ENCODE assay signal across 13 mouse cellular contexts in the genomic region with DNA sequence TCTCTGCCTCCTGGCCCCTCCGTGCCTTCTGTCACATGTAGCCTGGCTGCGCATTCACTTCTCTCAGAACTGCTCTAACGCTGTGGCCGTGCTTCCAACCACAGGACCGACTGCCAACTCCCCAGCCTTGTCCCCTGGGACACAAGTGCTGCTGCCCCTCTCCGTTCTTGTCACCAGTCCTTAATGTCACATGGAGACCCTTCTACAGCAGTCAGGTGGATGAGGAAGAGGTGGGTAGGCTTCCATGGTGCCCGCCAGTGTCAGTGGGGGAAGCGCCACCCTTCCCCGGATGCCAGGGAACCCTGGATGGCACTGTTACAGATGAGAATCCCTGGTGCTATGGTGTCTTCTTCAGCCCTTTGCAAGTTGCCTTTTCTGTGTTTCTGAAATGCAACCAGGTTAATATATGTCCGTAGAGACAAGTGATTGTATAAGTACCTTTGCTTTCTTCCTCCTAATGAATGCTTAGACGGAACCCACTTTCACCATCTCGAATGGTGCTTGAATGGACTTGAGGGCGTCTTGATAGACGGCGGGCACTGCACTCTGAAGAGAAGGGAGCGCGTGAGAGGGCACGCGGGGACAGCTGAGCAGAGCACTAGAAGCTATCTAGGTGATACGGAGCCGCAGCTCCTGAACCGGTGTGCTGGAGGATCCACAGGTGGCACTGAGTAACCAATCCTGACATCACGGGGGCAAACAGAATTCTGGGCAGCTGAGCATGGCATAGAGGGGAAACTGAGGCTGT.
"Had no signal": no experiment of that assay in that cellular context is flagged by ENCODE, and none has a peak within 500 bp of the region (broad histone marks: within the 10 kb centered on the region; RNA-seq: fewer than 3 reads in every experiment).

No protein-coding gene starts in this region.

- ATAC-seq: liver, postnatal 0 days; midbrain, embryonic 13.5 days had no signal

- H3K27me3 ChIP-seq: limb, embryonic 12.5 days; liver, embryonic 13.5 days; midbrain, embryonic 13.5 days had no signal

- H3K36me3 ChIP-seq: liver, embryonic 13.5 days; midbrain, embryonic 13.5 days had no signal

- DNase-seq: kidney, adult 11 months; kidney, adult 9 months; kidney, postnatal 36 days; layer of hippocampus, adult 9-11 months; layer of hippocampus, postnatal 36 days; liver; liver, embryonic 13.5 days; liver, postnatal 0 days; right cerebral cortex, postnatal 14 days; thymus, postnatal 4 days had no signal

- H3K9ac ChIP-seq: limb, embryonic 12.5 days; liver, embryonic 13.5 days; liver, postnatal 0 days; midbrain, embryonic 13.5 days had no signal

- H3K4me3 ChIP-seq: limb, embryonic 12.5 days; liver, embryonic 13.5 days; midbrain, embryonic 13.5 days had no signal

- H3K4me2 ChIP-seq: limb, embryonic 12.5 days; liver, embryonic 13.5 days; midbrain, embryonic 13.5 days had no signal

- H3K9me3 ChIP-seq: limb, embryonic 12.5 days; liver, embryonic 13.5 days; midbrain, embryonic 13.5 days had no signal

- H3K4me1 ChIP-seq: limb, embryonic 12.5 days; liver, embryonic 13.5 days; midbrain, embryonic 13.5 days had no signal

- H3K27ac ChIP-seq: kidney, postnatal 0 days; limb, embryonic 12.5 days; liver, embryonic 13.5 days; midbrain, embryonic 13.5 days had no signal
